Mouse (Mus musculus): ENCODE measurements at regions not wholly inside any gene's neighbourhood (a gene's known extent, or its start where the extent isn't known, plus 50 kb on each side); places are given as distances from the start of the nearest gene placed in this dataset.

- DNase-seq (ENCODE audit: low spot score) = no peak
Observed at GRCm38 (mm10) chr6:49769904-49770720, 52.4 kb upstream of the Npy start.
